Mouse (Mus musculus) embryonic facial prominence, embryonic 11.5 days (tissue): ENCODE data around the gene Ostn. TPM values are rescaled to one million over a fixed set of nuclear protein-coding genes. Genes with fewer than 3 reads are reported as not detected.
"Not testable (repeated sequence)": the region's sequence is repeated elsewhere in the genome, so short reads cannot be mapped to it uniquely, and the experiment has no call there.

Experiments
- ATAC-seq: fragments of 200-750 bp; cut with Nextera tagmentation; replicated peaks from 2 replicates; pipeline ENCODE4 v1.8.0; 2017; ENCODE audit warnings: low read depth; ENCODE audit not compliant: insufficient number of reproducible peaks, low FRiP score, low TSS enrichment
- DNase-seq: peaks from one replicate; pipeline ENCODE4 v3.0.0-alpha.2; 2015; ENCODE audit warnings: low spot score
- H3K27ac ChIP-seq: fragments of 300-500 bp; sonication (generic); replicated peaks from 2 replicates; pipeline ENCODE4 v1.5.1; 2014; ENCODE audit warnings: mild to moderate bottlenecking, low read depth, low read length, control low read depth
- H3K27me3 ChIP-seq: fragments of 300-500 bp; sonication (generic); 2 replicates; pipeline ENCODE4 v1.6.1; 2014; ENCODE audit warnings: mild to moderate bottlenecking, low read length, moderate library complexity, mixed read lengths; ENCODE audit not compliant: control insufficient read depth, insufficient read depth
- H3K36me3 ChIP-seq: fragments of 300-500 bp; sonication (generic); replicated peaks from 2 replicates; pipeline ENCODE4 v1.6.1; 2014; ENCODE audit warnings: low read depth, mild to moderate bottlenecking, low read length, moderate library complexity, mixed read lengths; ENCODE audit not compliant: control insufficient read depth, insufficient read depth
- H3K4me1 ChIP-seq: fragments of 300-500 bp; sonication (generic); 2 replicates; pipeline ENCODE4 v1.6.1; 2014; ENCODE audit warnings: low read length, mixed read lengths; ENCODE audit not compliant: control insufficient read depth, insufficient read depth
- H3K4me2 ChIP-seq: fragments of 300-500 bp; sonication (generic); 2 replicates; pipeline ENCODE4 v1.6.1; 2014; ENCODE audit warnings: low read depth, mild to moderate bottlenecking, control low read depth, low read length, moderate library complexity
- H3K4me3 ChIP-seq: fragments of 300-500 bp; sonication (generic); 2 replicates; pipeline ENCODE4 v1.5.1; 2014; ENCODE audit warnings: low read depth, low read length, control low read depth
- H3K9ac ChIP-seq: fragments of 300-500 bp; sonication (generic); replicated peaks from 2 replicates; pipeline ENCODE4 v1.6.1; 2014; ENCODE audit warnings: mild to moderate bottlenecking, control low read depth, low read length
- H3K9me3 ChIP-seq: fragments of 300-500 bp; sonication (generic); replicated peaks from 2 replicates; pipeline ENCODE4 v1.6.1; 2016; ENCODE audit warnings: mild to moderate bottlenecking, low read length, inconsistent platforms, mixed read lengths; ENCODE audit not compliant: control insufficient read depth
- WGBS: fragments of 180-500 bp; shearing (Covaris S2); extraction: QIAGEN DNeasy Blood & Tissue Kit; methylation state at CpG from one replicate; pipeline ENCODE4 v1.1.7; 2014; 5-methylcytosine and 5-hydroxymethylcytosine counted together
- polyA plus RNA-seq: library from polyadenylated mRNA; unstranded; fragments of >200 nt; fragmentation: Nextera tagmentation; extraction: Ambion mirVana; gene quantifications from 2 replicates; pipeline ENCODE4 v1.2.1, GENCODE M21; 2014

Gene Ostn
- not detected in 2 replicates for polyA plus RNA-seq

GRCm38 (mm10) chr16:27307189-27307588 is at the start of gene Ostn:
TSS of gene Ostn (plus strand) at chr16:27307489.
- H3K4me3 ChIP-seq, DNase-seq, H3K27ac ChIP-seq, H3K4me2 ChIP-seq, H3K36me3 ChIP-seq, H3K9ac ChIP-seq, H3K27me3 ChIP-seq, ATAC-seq, H3K9me3 ChIP-seq, H3K4me1 ChIP-seq: not testable (repeated sequence)
- 67% methylated on average over 4 of the region's 4 CpGs for whole genome bisulfite sequencing

GRCm38 (mm10) chr16:27268748-27269147 is 38.5 kb upstream of the Ostn start:
- WGBS = 83% methylated on average over 4 of the region's 4 CpGs
- H3K9me3 ChIP-seq = no peaks in the 10 kb centered on the region
- DNase-seq (no peak), ATAC-seq (no peak)
- no peaks in the 10 kb centered on the region for H3K4me1 ChIP-seq
- H3K4me2 ChIP-seq = no peak overlapping the region
- H3K4me3 ChIP-seq = no peak overlapping the region
- H3K27ac ChIP-seq = no peak overlapping the region
- H3K27me3 ChIP-seq = no peaks in the 10 kb centered on the region
- H3K36me3 ChIP-seq = no peaks in the 10 kb centered on the region
- no peak overlapping the region for H3K9ac ChIP-seq

GRCm38 (mm10) chr16:27287410-27287809 is 19.9 kb upstream of the Ostn start:
- Histone ChIP-seq H3K36me3 (no peaks in the 10 kb centered on the region), H3K4me2 (no peak overlapping the region), H3K27ac (no peak overlapping the region), H3K9me3 (no peaks in the 10 kb centered on the region), H3K4me3 (no peak overlapping the region), H3K9ac (no peak overlapping the region), H3K27me3 (no peaks in the 10 kb centered on the region), H3K4me1 (no peaks in the 10 kb centered on the region)
- no peak for DNase-seq
- no peak for ATAC-seq
- 85% methylated on average over 3 of the region's 3 CpGs for WGBS

GRCm38 (mm10) chr16:27296508-27296907 is 10.8 kb upstream of the Ostn start:
- ATAC-seq = no peak

GRCm38 (mm10) chr16:27296929-27297328 is 10.4 kb upstream of the Ostn start:
- H3K27me3 ChIP-seq = no peaks in the 10 kb centered on the region
- H3K4me3 ChIP-seq = no peak overlapping the region
- no peaks in the 10 kb centered on the region for H3K36me3 ChIP-seq
- H3K4me2 ChIP-seq = no peak overlapping the region
- ATAC-seq (no peak), DNase-seq (no peak)
- H3K27ac ChIP-seq = no peak overlapping the region
- H3K9ac ChIP-seq = no peak overlapping the region
- WGBS = 72% methylated on average over 2 of the region's 2 CpGs
- H3K9me3 ChIP-seq = no peaks in the 10 kb centered on the region
- no peaks in the 10 kb centered on the region for H3K4me1 ChIP-seq

More at GRCm38 (mm10) chr16:27296508-27296907, 10.8 kb upstream of the Ostn start:
- Histone ChIP-seq H3K9me3 (no peaks in the 10 kb centered on the region), H3K4me2 (no peak overlapping the region), H3K4me1 (no peaks in the 10 kb centered on the region), H3K4me3 (no peak overlapping the region), H3K9ac (no peak overlapping the region), H3K36me3 (no peaks in the 10 kb centered on the region), H3K27ac (no peak overlapping the region), H3K27me3 (no peaks in the 10 kb centered on the region)
- DNase-seq = no peak
- WGBS = 85% methylated on average over 3 of the region's 3 CpGs

GRCm38 (mm10) chr16:27319099-27319498 is 11.8 kb downstream of the Ostn start:
- Histone ChIP-seq H3K36me3 (no peaks in the 10 kb centered on the region), H3K27me3 (no peaks in the 10 kb centered on the region), H3K4me3 (no peak overlapping the region), H3K9ac (no peak overlapping the region), H3K9me3 (no peaks in the 10 kb centered on the region), H3K4me2 (no peak overlapping the region), H3K4me1 (no peaks in the 10 kb centered on the region), H3K27ac (no peak overlapping the region)
- no peak for ATAC-seq
- DNase-seq = no peak
- WGBS = 83% methylated on average over 1 of the region's 1 CpGs

GRCm38 (mm10) chr16:27322047-27322446 is 14.8 kb downstream of the Ostn start:
- Histone ChIP-seq H3K27ac (no peak overlapping the region), H3K4me2 (no peak overlapping the region), H3K36me3 (no peaks in the 10 kb centered on the region), H3K4me3 (no peak overlapping the region), H3K4me1 (no peaks in the 10 kb centered on the region), H3K9ac (no peak overlapping the region), H3K27me3 (no peaks in the 10 kb centered on the region), H3K9me3 (no peaks in the 10 kb centered on the region)
- DNase-seq (no peak), ATAC-seq (no peak)

GRCm38 (mm10) chr16:27326463-27326862 is 19.2 kb downstream of the Ostn start:
- H3K27me3 ChIP-seq = no peaks in the 10 kb centered on the region
- H3K9me3 ChIP-seq = no peaks in the 10 kb centered on the region
- H3K4me1 ChIP-seq = no peaks in the 10 kb centered on the region
- no peak overlapping the region for H3K27ac ChIP-seq
- H3K9ac ChIP-seq = no peak overlapping the region
- H3K4me2 ChIP-seq = no peak overlapping the region
- ATAC-seq = no peak
- no peak for DNase-seq
- 96% methylated on average over 2 of the region's 2 CpGs for WGBS
- no peaks in the 10 kb centered on the region for H3K36me3 ChIP-seq
- no peak overlapping the region for H3K4me3 ChIP-seq
